Comparison of ENCODE assay signal across 9 mouse cellular contexts in the genomic region with DNA sequence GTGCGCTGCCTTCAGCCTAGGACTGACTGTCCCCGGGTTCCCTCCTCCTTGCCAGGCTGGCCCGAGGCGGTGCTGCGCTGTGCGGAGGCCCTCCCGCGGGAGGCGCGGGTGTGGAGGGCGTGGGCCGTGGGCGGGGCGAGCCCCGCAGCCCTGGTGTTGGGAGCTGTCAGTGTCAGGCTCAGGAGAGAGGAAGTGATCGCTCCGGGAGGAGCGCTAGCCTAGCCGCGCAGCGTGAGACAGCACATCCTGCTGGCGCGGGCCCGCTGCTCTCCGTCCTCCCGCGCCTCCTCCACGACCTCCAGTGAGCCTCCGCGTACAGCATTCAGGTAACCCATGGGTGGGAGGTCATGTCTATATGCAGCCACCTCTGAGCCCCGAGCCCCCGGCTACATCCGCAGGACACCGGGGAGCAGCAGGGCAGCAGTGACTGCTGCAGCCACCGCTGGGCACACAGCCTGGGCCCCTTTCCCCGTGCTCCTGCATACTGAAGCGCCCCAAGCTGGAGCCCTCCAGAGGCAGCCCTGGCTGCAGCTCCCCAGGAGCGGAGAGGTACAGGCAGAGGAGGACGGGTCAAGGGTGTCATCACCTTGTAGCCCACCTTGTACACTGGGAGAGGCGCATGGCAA. TPM values are rescaled to one million over a fixed set of nuclear protein-coding genes. Genes with fewer than 3 reads are reported as not detected.
A peak's percentile ranks its signal among the peaks of the same experiment; 100 is the strongest.
DNase-seq lines count a peak whose midpoint lies in the region; ATAC-seq lines count a peak whose summit lies in the region.
"Had no signal": no experiment of that assay in that cellular context is flagged by ENCODE, and none has a peak within 500 bp of the region (broad histone marks: within the 10 kb centered on the region; RNA-seq: fewer than 3 reads in every experiment).

A gene (plus strand): TSS at position 29 of the 626 bp plus-strand sequence.

- peak; percentile 3 for DNase-seq in thymus, postnatal 14 days
- DNase-seq in thymus, postnatal 0 days (ENCODE audit: low spot score), result no peak
- DNase-seq in embryonic facial prominence, embryonic 14.5 days (ENCODE audit: low spot score), result peak; percentile 75
- peak; percentile 64 for DNase-seq in kidney, postnatal 10 days
- DNase-seq in liver, embryonic 11.5 days (ENCODE audit: low spot score), result peak; percentile 64
- DNase-seq in urinary bladder, postnatal 25 days (ENCODE audit: low spot score), result peak; percentile 3

- 0 out of 2 replicates have a peak, but pooled peaks cover 13% of the 10 kb centered on the region for H3K4me1 ChIP-seq in embryonic facial prominence, embryonic 14.5 days (ENCODE audit: control insufficient read depth, insufficient read depth, low read length)
- H3K4me1 ChIP-seq in heart, embryonic 11.5 days (ENCODE audit: control insufficient read depth, insufficient read depth, low read length), result peaks cover 5% of the 10 kb centered on the region; the same call in 1 of the 2 replicates
- H3K4me1 ChIP-seq in liver, embryonic 11.5 days (replicated peaks; ENCODE audit: control insufficient read depth, insufficient read depth, low read length), result 0 out of 2 replicates have a peak, but pooled peaks cover 3% of the 10 kb centered on the region
- peaks cover 9% of the 10 kb centered on the region for H3K4me1 ChIP-seq in neural tube, embryonic 12.5 days

- no peak within 1 kb of the TSS for H3K27ac ChIP-seq in embryonic facial prominence, embryonic 14.5 days (replicated peaks; ENCODE audit: low read depth, low read length)
- H3K27ac ChIP-seq in heart, embryonic 11.5 days (ENCODE audit: low read depth, low read length), result no peak within 1 kb of the TSS
- no peak within 1 kb of the TSS for H3K27ac ChIP-seq in liver, embryonic 11.5 days (ENCODE audit: low read depth, low read length)
- H3K27ac ChIP-seq in neural tube, embryonic 12.5 days, result no peak within 1 kb of the TSS

- WGBS in embryonic facial prominence, embryonic 14.5 days, result under 1% methylated on average over 24 of the region's 40 CpGs
- 1% methylated on average over 34 of the region's 40 CpGs for WGBS in heart, embryonic 11.5 days (ENCODE audit: insufficient replicate concordance)
- WGBS in liver, embryonic 11.5 days, result under 1% methylated on average over 39 of the region's 40 CpGs
- 1% methylated on average over 40 of the region's 40 CpGs for WGBS in neural tube, embryonic 12.5 days

- peak within 1 kb of the TSS; percentile 44 for H3K4me3 ChIP-seq in embryonic facial prominence, embryonic 14.5 days (ENCODE audit: low read depth, low read length)
- H3K4me3 ChIP-seq in heart, embryonic 11.5 days (ENCODE audit: low read depth, low read length), result peak within 1 kb of the TSS; percentile 60
- peak within 1 kb of the TSS; percentile 40 for H3K4me3 ChIP-seq in liver, embryonic 11.5 days (ENCODE audit: low read depth, low read length)
- peak within 1 kb of the TSS; percentile 46 for H3K4me3 ChIP-seq in neural tube, embryonic 12.5 days

- peak within 1 kb of the TSS; percentile 58 for H3K9ac ChIP-seq in embryonic facial prominence, embryonic 14.5 days (ENCODE audit: low read depth, low read length)
- H3K9ac ChIP-seq in heart, embryonic 11.5 days (ENCODE audit: low read depth, low read length), result peak within 1 kb of the TSS; percentile 67
- no peak within 1 kb of the TSS for H3K9ac ChIP-seq in liver, embryonic 11.5 days (ENCODE audit: low read depth, low read length)
- H3K9ac ChIP-seq in neural tube, embryonic 12.5 days, result peak within 1 kb of the TSS; percentile 61

- H3K4me2 ChIP-seq in embryonic facial prominence, embryonic 14.5 days (ENCODE audit: low read depth, low read length), result peak within 1 kb of the TSS; percentile 84
- H3K4me2 ChIP-seq in heart, embryonic 11.5 days, result peak within 1 kb of the TSS; percentile 95
- H3K4me2 ChIP-seq in liver, embryonic 11.5 days, result peak within 1 kb of the TSS; percentile 74
- peak within 1 kb of the TSS; percentile 89 for H3K4me2 ChIP-seq in neural tube, embryonic 12.5 days (replicated peaks)

- no peaks in the 10 kb centered on the region for H3K9me3 ChIP-seq in embryonic facial prominence, embryonic 14.5 days (ENCODE audit: control insufficient read depth, low read length)
- H3K9me3 ChIP-seq in heart, embryonic 11.5 days (replicated peaks; ENCODE audit: control insufficient read depth, low read length), result no peaks in the 10 kb centered on the region
- no peaks in the 10 kb centered on the region for H3K9me3 ChIP-seq in liver, embryonic 11.5 days (ENCODE audit: control insufficient read depth, low read length)
- no peaks in the 10 kb centered on the region for H3K9me3 ChIP-seq in neural tube, embryonic 12.5 days
- H3K9me3 ChIP-seq: G1E had no signal

- no peaks in the 10 kb centered on the region for H3K36me3 ChIP-seq in embryonic facial prominence, embryonic 14.5 days (ENCODE audit: control insufficient read depth, insufficient read depth, low read length)
- no peaks in the 10 kb centered on the region for H3K36me3 ChIP-seq in heart, embryonic 11.5 days (ENCODE audit: control insufficient read depth, insufficient read depth, low read length)
- no peaks in the 10 kb centered on the region for H3K36me3 ChIP-seq in liver, embryonic 11.5 days (ENCODE audit: control insufficient read depth, insufficient read depth, low read length)
- no peaks in the 10 kb centered on the region for H3K36me3 ChIP-seq in neural tube, embryonic 12.5 days
- H3K36me3 ChIP-seq: G1E had no signal

- ATAC-seq in embryonic facial prominence, embryonic 14.5 days (ENCODE audit: low read depth), result peak; percentile 93
- ATAC-seq in heart, embryonic 11.5 days (replicated peaks; ENCODE audit: insufficient number of reproducible peaks, low FRiP score, low TSS enrichment), result peak; percentile 68
- peak; percentile 58; the same call in 1 of the 2 replicates for ATAC-seq in liver, embryonic 11.5 days (replicated peaks; ENCODE audit: low FRiP score)
- peak; percentile 94 for ATAC-seq in neural tube, embryonic 12.5 days (ENCODE audit: low FRiP score, low read depth)

- H3K27me3 ChIP-seq in embryonic facial prominence, embryonic 14.5 days (replicated peaks; ENCODE audit: control insufficient read depth, insufficient read depth, low read length), result peaks cover 9% of the 10 kb centered on the region; the same call in 1 of the 2 replicates
- H3K27me3 ChIP-seq in heart, embryonic 11.5 days (ENCODE audit: control insufficient read depth, insufficient read depth, low read length), result no peaks in the 10 kb centered on the region
- peaks cover 7% of the 10 kb centered on the region for H3K27me3 ChIP-seq in liver, embryonic 11.5 days (replicated peaks; ENCODE audit: control insufficient read depth, insufficient read depth, low read length)
- 0 out of 2 replicates have a peak, but pooled peaks cover 8% of the 10 kb centered on the region for H3K27me3 ChIP-seq in neural tube, embryonic 12.5 days (replicated peaks)

RNA-seq across cellular contexts. Expression of the gene that starts here (rescaled TPM):
- 1.9 and 2.0 TPM in 2 replicates for polyA plus RNA-seq in thymus, postnatal 0 days (2015; fragmentation: Nextera tagmentation; extraction: Ambion mirVana)
- 14.3 and 15.5 TPM in 2 replicates for polyA plus RNA-seq in embryonic facial prominence, embryonic 14.5 days (2014; fragmentation: Nextera tagmentation; extraction: Ambion mirVana)
- 3.3 TPM in 2 replicates for polyA plus RNA-seq in heart, embryonic 11.5 days (2014; fragmentation: Nextera tagmentation; extraction: Ambion mirVana)
- 0.49 and 0.84 TPM in 2 replicates for polyA plus RNA-seq in liver, embryonic 11.5 days (2014; fragmentation: Nextera tagmentation; extraction: Ambion mirVana)
- 11.8 and 16.2 TPM in 2 replicates for polyA plus RNA-seq in neural tube, embryonic 12.5 days (2016; fragmentation: Nextera tagmentation; extraction: Ambion mirVana)
- polyA plus RNA-seq: G1E had no signal

Comparison
In these comparisons a context has a peak if more than half of its experiments do, and no peak if none do; other contexts are left out.
1. Peak in DNase-seq, ATAC-seq, H3K4me3 ChIP-seq and H3K4me2 ChIP-seq in liver, embryonic 11.5 days; RNA of the gene not detected or under 1 TPM.